Mouse (Mus musculus) lung, adult 2 months (tissue): ENCODE measurements at regions not wholly inside any gene's neighbourhood (a gene's known extent, or its start where the extent isn't known, plus 50 kb on each side); places are given as distances from the start of the nearest gene placed in this dataset.

Experiments used
- CTCF ChIP-seq: fragments of 200-500 bp; IDR thresholded peaks from 2 replicates; pipeline ENCODE4 v1.5.1; 2011; ENCODE audit warnings: mild to moderate bottlenecking, low read length, control low read depth; ENCODE audit not compliant: insufficient read depth
- POLR2A ChIP-seq: fragments of 200-500 bp; IDR thresholded peaks from 2 replicates; pipeline ENCODE4 v1.6.1; 2011; ENCODE audit warnings: low read depth, mild to moderate bottlenecking, control low read depth, low read length, borderline replicate concordance; ENCODE audit errors: extremely low read depth

DNA sequence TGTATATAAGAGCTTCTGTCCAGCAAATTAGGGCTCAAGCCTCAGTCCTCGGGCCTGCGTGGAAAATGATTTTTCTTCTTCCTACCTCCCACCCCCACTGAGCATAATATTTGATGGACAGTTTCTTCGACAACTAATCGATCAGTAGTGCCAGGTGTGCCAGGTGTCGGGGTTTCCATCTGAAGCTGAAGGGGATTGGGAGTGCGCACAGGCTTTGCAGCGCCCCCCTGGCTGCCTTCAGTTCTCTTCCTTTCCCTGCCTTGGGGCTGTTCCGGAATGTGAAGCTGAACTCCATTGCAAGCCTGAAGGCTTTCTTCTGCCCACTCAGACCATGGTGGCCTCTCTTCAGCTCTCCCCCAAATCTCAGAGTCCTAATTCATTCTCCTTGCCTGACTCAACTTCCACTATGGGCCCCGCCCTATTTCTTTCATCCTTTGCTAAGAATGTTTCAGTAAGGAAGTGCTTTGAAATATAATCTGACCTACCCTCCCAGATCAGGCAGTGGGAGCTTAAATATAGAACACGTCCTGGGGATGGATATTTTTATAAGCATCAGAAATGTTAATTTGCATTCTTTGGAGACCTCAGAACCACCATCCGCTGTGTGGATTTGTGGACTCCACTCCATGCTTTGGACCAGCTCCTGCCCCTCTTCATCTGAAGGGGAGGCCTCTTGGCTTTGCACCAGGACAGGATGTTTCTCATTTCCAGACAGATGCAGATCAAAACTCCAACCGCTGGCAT, 75.5 kb upstream of the Sh3bp4 start:
- no peak for TF ChIP-seq CTCF
- TF ChIP-seq POLR2A = no peak
